Comparison of ENCODE assay signal across 13 mouse cellular contexts in the genomic region with DNA sequence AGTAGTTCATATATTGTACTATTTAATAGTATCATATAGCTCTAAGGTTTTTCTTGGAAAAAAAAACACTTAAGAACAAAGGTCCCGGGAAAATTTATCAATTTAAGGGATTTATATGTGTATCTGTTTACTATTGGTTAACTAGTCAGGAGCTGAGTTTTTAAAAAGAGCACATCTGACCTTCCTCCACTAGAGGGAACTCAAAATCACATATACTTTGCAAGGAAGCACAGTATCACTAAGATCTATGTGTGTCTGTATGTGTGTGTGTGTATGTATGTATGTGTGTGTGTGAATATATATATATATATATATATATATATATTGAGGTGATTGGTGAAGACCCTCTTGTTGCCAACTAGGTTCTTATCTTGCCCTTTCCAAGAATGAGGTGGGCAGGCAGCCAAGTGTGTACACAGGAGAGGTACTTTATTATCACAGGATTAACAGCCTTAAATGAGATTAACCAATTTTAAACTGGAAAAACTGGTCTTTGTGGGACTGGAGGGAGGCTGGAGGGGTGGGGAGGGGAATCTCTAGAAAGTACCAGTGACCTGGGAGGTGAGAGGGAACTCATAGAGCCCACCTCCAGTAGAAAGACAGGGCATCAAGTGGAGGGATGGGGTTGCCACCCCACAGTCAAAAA.
A peak's percentile ranks its signal among the peaks of the same experiment; 100 is the strongest.
DNase-seq lines count a peak whose midpoint lies in the region; ATAC-seq lines count a peak whose summit lies in the region.
"Had no signal": no experiment of that assay in that cellular context is flagged by ENCODE, and none has a peak within 500 bp of the region (broad histone marks: within the 10 kb centered on the region; RNA-seq: fewer than 3 reads in every experiment).

No protein-coding gene starts in this region.

- ATAC-seq in megakaryocyte progenitor cell, adult 5-6 weeks (replicated peaks; ENCODE audit: poor library complexity): peak; percentile 66
- no peak for ATAC-seq in erythroblast, adult 5-6 weeks (replicated peaks; ENCODE audit: low FRiP score, poor library complexity, severe bottlenecking)
- ATAC-seq: liver, embryonic 12.5 days had no signal

- peak; percentile 21 to 27 for DNase-seq in cerebellum, postnatal 10 days
- DNase-seq in cerebellum, adult 11-12 months: no peak
- DNase-seq in kidney, postnatal 14 days: peak; percentile 1
- no peak for DNase-seq in kidney, adult 11 months
- peak; percentile 8 for DNase-seq in right cerebral cortex, postnatal 14 days
- no peak for DNase-seq in right cerebral cortex, postnatal 25 days
- DNase-seq: adrenal gland, postnatal 25 days; cerebellum, adult 2 months; kidney, adult 8-10 months; thymus, postnatal 25 days had no signal

Comparison
In these comparisons a context has a peak if more than half of its experiments do, and no peak if none do; other contexts are left out.
1. DNase-seq: peak in cerebellum, postnatal 10 days (2 of 2), kidney, postnatal 14 days (single experiment) and right cerebral cortex, postnatal 14 days (single experiment); none in cerebellum, adult 11-12 months (single experiment), kidney, adult 11 months (single experiment) and right cerebral cortex, postnatal 25 days (single experiment).